Mouse (Mus musculus): ENCODE data around the gene Hipk2. TPM values are rescaled to one million over a fixed set of nuclear protein-coding genes. Genes with fewer than 3 reads are reported as not detected.
A peak's percentile ranks its signal among the peaks of the same experiment; 100 is the strongest.

The Hipk2 gene
- polyA plus RNA-seq, 1 experiment from 2014 or later = 13.7 TPM

DNA sequence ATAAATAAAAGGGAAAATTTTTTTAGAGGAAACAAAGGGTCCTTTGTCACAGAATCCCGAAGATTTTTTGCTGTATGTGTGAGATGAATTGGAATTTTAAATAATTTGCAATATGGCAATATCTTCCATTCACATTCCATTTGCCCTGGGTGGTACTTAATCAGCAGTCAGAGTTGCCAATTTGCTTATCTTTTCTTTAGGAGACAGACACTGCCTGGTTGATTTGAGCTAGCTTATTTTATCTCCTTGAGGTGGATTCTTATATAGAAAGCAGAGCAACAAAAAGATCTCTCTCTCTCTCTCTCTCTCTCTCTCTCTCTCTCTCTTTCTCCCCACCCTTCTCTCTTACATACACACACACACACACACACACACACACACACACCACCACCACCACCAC lies 9.2 kb upstream of the Hipk2 start:
- Histone ChIP-seq H3K27me3 (ENCODE audit: control insufficient read depth, insufficient read depth, low read length) (no peaks in the 10 kb centered on the region), H3K9ac (ENCODE audit: low read length) (no peak overlapping the region), H3K4me1 (replicated peaks; ENCODE audit: control insufficient read depth, insufficient read depth) (peaks cover 4% of the 10 kb centered on the region; the same call in 1 of the 2 replicates), H3K27ac (replicated peaks) (no peak overlapping the region), H3K9me3 (ENCODE audit: control insufficient read depth, low read length) (no peaks in the 10 kb centered on the region), H3K4me3 (ENCODE audit: low read depth, low read length) (no peak overlapping the region), H3K4me2 (replicated peaks; ENCODE audit: low read depth) (no peak overlapping the region), H3K36me3 (ENCODE audit: control insufficient read depth, insufficient read depth, low read length) (no peaks in the 10 kb centered on the region)
- DNase-seq (ENCODE audit: low spot score) (no peak), ATAC-seq (ENCODE audit: low FRiP score, low TSS enrichment) (no peak)
- WGBS = 47% methylated on average over 1 of the region's 1 CpGs
- TF ChIP-seq CTCF (IDR thresholded peaks at IDR 0.05; ENCODE audit: low read depth) = no peak
- TF ChIP-seq EP300 (optimal IDR thresholded peaks at IDR 0.05) = no peak

- Histone ChIP-seq H3K4me2 (replicated peaks; ENCODE audit: low read depth) (no peak overlapping the region), H3K4me1 (replicated peaks; ENCODE audit: control insufficient read depth, insufficient read depth) (peaks cover 4% of the 10 kb centered on the region; the same call in 1 of the 2 replicates), H3K4me3 (ENCODE audit: low read depth, low read length) (no peak overlapping the region), H3K27ac (replicated peaks) (no peak overlapping the region), H3K9me3 (ENCODE audit: control insufficient read depth, low read length) (no peaks in the 10 kb centered on the region), H3K27me3 (ENCODE audit: control insufficient read depth, insufficient read depth, low read length) (no peaks in the 10 kb centered on the region), H3K9ac (ENCODE audit: low read length) (no peak overlapping the region), H3K36me3 (ENCODE audit: control insufficient read depth, insufficient read depth, low read length) (no peaks in the 10 kb centered on the region)
- ATAC-seq (ENCODE audit: low FRiP score, low TSS enrichment) = peak; percentile 51; the same call in 1 of the 2 replicates
- no peak for DNase-seq (ENCODE audit: low spot score)
- 62% methylated on average over 3 of the region's 3 CpGs for WGBS
- TF ChIP-seq CTCF (IDR thresholded peaks at IDR 0.05; ENCODE audit: low read depth) (no peak), EP300 (optimal IDR thresholded peaks at IDR 0.05) (no peak)
Observed at GRCm38 (mm10) chr6:38884482-38884881, 8.5 kb upstream of the Hipk2 start.

- WGBS = 19% methylated on average over 6 of the region's 6 CpGs
- Histone ChIP-seq H3K36me3 (ENCODE audit: control insufficient read depth, insufficient read depth, low read length) (no peaks in the 10 kb centered on the region), H3K4me3 (ENCODE audit: low read depth, low read length) (no peak overlapping the region), H3K27ac (replicated peaks) (peak overlapping the region; percentile 45; the same call in 1 of the 2 replicates), H3K9me3 (ENCODE audit: control insufficient read depth, low read length) (no peaks in the 10 kb centered on the region), H3K4me2 (replicated peaks; ENCODE audit: low read depth) (no peak overlapping the region), H3K27me3 (ENCODE audit: control insufficient read depth, insufficient read depth, low read length) (no peaks in the 10 kb centered on the region), H3K4me1 (replicated peaks; ENCODE audit: control insufficient read depth, insufficient read depth) (peaks cover 4% of the 10 kb centered on the region; the same call in 1 of the 2 replicates), H3K9ac (ENCODE audit: low read length) (no peak overlapping the region)
- TF ChIP-seq EP300 (optimal IDR thresholded peaks at IDR 0.05) = no peak
- no peak for TF ChIP-seq CTCF (IDR thresholded peaks at IDR 0.05; ENCODE audit: low read depth)
- DNase-seq (ENCODE audit: low spot score) (peak; percentile 49), ATAC-seq (ENCODE audit: low FRiP score, low TSS enrichment) (peak; percentile 32; the same call in 1 of the 2 replicates)
Observed at GRCm38 (mm10) chr6:38882728-38883171, 6.8 kb upstream of the Hipk2 start.

- Histone ChIP-seq H3K4me2 (replicated peaks; ENCODE audit: low read depth) (no peak overlapping the region), H3K27ac (replicated peaks) (peak overlapping the region; percentile 61; the same call in 1 of the 2 replicates), H3K9ac (ENCODE audit: low read length) (no peak overlapping the region), H3K9me3 (ENCODE audit: control insufficient read depth, low read length) (no peaks in the 10 kb centered on the region), H3K36me3 (ENCODE audit: control insufficient read depth, insufficient read depth, low read length) (no peaks in the 10 kb centered on the region), H3K27me3 (ENCODE audit: control insufficient read depth, insufficient read depth, low read length) (no peaks in the 10 kb centered on the region), H3K4me3 (ENCODE audit: low read depth, low read length) (no peak overlapping the region), H3K4me1 (replicated peaks; ENCODE audit: control insufficient read depth, insufficient read depth) (peaks cover 4% of the 10 kb centered on the region; the same call in 1 of the 2 replicates)
- WGBS = 53% methylated on average over 6 of the region's 6 CpGs
- ATAC-seq (ENCODE audit: low FRiP score, low TSS enrichment) (no peak), DNase-seq (ENCODE audit: low spot score) (no peak)
- no peak for TF ChIP-seq CTCF (IDR thresholded peaks at IDR 0.05; ENCODE audit: low read depth)
- no peak for TF ChIP-seq EP300 (optimal IDR thresholded peaks at IDR 0.05)
Observed at GRCm38 (mm10) chr6:38881975-38882374, 6.0 kb upstream of the Hipk2 start.

DNA sequence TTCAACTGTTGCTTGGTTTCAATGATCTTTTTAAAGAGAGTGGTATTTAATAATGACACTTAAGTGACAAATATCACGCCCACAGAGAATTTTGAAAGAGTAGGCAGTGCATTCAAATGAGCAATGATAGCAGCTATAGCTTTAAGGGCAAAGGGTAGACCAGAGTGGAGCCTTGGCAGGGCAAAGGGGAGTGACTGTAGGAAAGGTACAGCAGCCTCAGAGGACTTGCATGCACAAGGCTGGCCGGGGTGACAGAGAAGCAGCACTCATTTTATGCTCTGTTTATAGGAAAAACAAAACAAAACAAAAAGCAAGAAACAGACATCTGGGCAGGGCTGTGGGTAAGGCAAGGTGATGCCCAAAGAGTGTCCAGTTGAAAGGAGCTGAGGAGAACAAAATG lies 5.5 kb upstream of the Hipk2 start:
- Histone ChIP-seq H3K4me1 (replicated peaks; ENCODE audit: control insufficient read depth, insufficient read depth) (peaks cover 4% of the 10 kb centered on the region; the same call in 1 of the 2 replicates), H3K9me3 (ENCODE audit: control insufficient read depth, low read length) (no peaks in the 10 kb centered on the region), H3K27me3 (ENCODE audit: control insufficient read depth, insufficient read depth, low read length) (no peaks in the 10 kb centered on the region), H3K4me3 (ENCODE audit: low read depth, low read length) (no peak overlapping the region), H3K27ac (replicated peaks) (no peak overlapping the region), H3K36me3 (ENCODE audit: control insufficient read depth, insufficient read depth, low read length) (no peaks in the 10 kb centered on the region), H3K4me2 (replicated peaks; ENCODE audit: low read depth) (no peak overlapping the region), H3K9ac (ENCODE audit: low read length) (no peak overlapping the region)
- no peak for DNase-seq (ENCODE audit: low spot score)
- ATAC-seq (ENCODE audit: low FRiP score, low TSS enrichment) = no peak
- TF ChIP-seq CTCF (IDR thresholded peaks at IDR 0.05; ENCODE audit: low read depth) = no peak
- TF ChIP-seq EP300 (optimal IDR thresholded peaks at IDR 0.05) = no peak
- 60% methylated on average over 2 of the region's 2 CpGs for WGBS

- Histone ChIP-seq H3K36me3 (ENCODE audit: control insufficient read depth, insufficient read depth, low read length) (no peaks in the 10 kb centered on the region), H3K27ac (replicated peaks) (no peak overlapping the region), H3K9ac (ENCODE audit: low read length) (no peak overlapping the region), H3K9me3 (ENCODE audit: control insufficient read depth, low read length) (no peaks in the 10 kb centered on the region), H3K27me3 (ENCODE audit: control insufficient read depth, insufficient read depth, low read length) (no peaks in the 10 kb centered on the region), H3K4me2 (replicated peaks; ENCODE audit: low read depth) (no peak overlapping the region), H3K4me3 (ENCODE audit: low read depth, low read length) (no peak overlapping the region), H3K4me1 (replicated peaks; ENCODE audit: control insufficient read depth, insufficient read depth) (0 out of 2 replicates have a peak, but pooled peaks cover 2% of the 10 kb centered on the region)
- DNase-seq (ENCODE audit: low spot score) (no peak), ATAC-seq (ENCODE audit: low FRiP score, low TSS enrichment) (no peak)
- WGBS = 81% methylated on average over 2 of the region's 2 CpGs
- no peak for TF ChIP-seq CTCF (IDR thresholded peaks at IDR 0.05; ENCODE audit: low read depth)
- no peak for TF ChIP-seq EP300 (optimal IDR thresholded peaks at IDR 0.05)
Observed at GRCm38 (mm10) chr6:38877674-38878073, 1.7 kb upstream of the Hipk2 start.
